Mouse (Mus musculus) embryonic fibroblast, embryonic 13.5 days (primary cell): ENCODE results near the gene Zfp266. TPM values are rescaled to one million over a fixed set of nuclear protein-coding genes. Genes with fewer than 3 reads are reported as not detected.
"Not testable (repeated sequence)": the region's sequence is repeated elsewhere in the genome, so short reads cannot be mapped to it uniquely, and the experiment has no call there.

Experiments
- H3K27ac ChIP-seq: 2 replicates; pipeline ENCODE4 v1.5.1; 2012; ENCODE audit warnings: low read length, control low read depth, inconsistent platforms; ENCODE audit not compliant: insufficient read depth
- H3K4me1 ChIP-seq: 2 replicates; pipeline ENCODE4 v1.6.1; 2011; ENCODE audit warnings: low read length; ENCODE audit not compliant: control insufficient read depth, insufficient read depth
- H3K4me3 ChIP-seq: 2 replicates; pipeline ENCODE4 v1.5.1; 2011; ENCODE audit warnings: mild to moderate bottlenecking, control low read depth, low read length; ENCODE audit not compliant: insufficient read depth
- CTCF ChIP-seq: IDR thresholded peaks from 2 replicates; pipeline ENCODE4 v1.5.1; 2011; ENCODE audit warnings: mild to moderate bottlenecking, control low read depth, low read length, moderate library complexity, borderline replicate concordance; ENCODE audit not compliant: insufficient read depth
- POLR2A ChIP-seq: IDR thresholded peaks from 2 replicates; pipeline ENCODE4 v1.6.1; 2011; ENCODE audit warnings: low read depth, mild to moderate bottlenecking, control low read depth, low read length, moderate library complexity
- polyA plus RNA-seq: library from polyadenylated mRNA; stranded (reverse); fragments of >200 nt; gene quantifications from 2 replicates; pipeline ENCODE4 v1.2.4, GENCODE M21; 2011; ENCODE audit warnings: low read depth; ENCODE audit not compliant: missing spikeins, insufficient read length

Zfp266 gene
- polyA plus RNA-seq = 74.5 and 108 TPM in 2 replicates

- peak; percentile 66 for TF ChIP-seq POLR2A
- TF ChIP-seq CTCF = no peak
- H3K27ac ChIP-seq = peak within 1 kb of the TSS; percentile 94
- peak within 1 kb of the TSS; percentile 96 for H3K4me3 ChIP-seq
- H3K4me1 ChIP-seq = no peaks in the 10 kb centered on the region; the same call in 1 of the 2 replicates
Observed at GRCm38 (mm10) chr9:20521306-20521957, at the start of gene Zfp266. Gene Zfp266 (minus strand): TSS chr9:20521417.

GRCm38 (mm10) chr9:20565326-20566030 is 44.3 kb upstream of the Zfp266 start:
- H3K27ac ChIP-seq, H3K4me1 ChIP-seq, H3K4me3 ChIP-seq: not testable (repeated sequence)

- Histone ChIP-seq H3K4me1 (no peaks in the 10 kb centered on the region), H3K27ac (no peak overlapping the region), H3K4me3 (no peak overlapping the region)
- TF ChIP-seq CTCF (no peak), POLR2A (no peak)
Observed at GRCm38 (mm10) chr9:20562177-20562576, 41.0 kb upstream of the Zfp266 start.

- Histone ChIP-seq H3K27ac (no peak overlapping the region), H3K4me1 (no peaks in the 10 kb centered on the region), H3K4me3 (no peak overlapping the region)
- TF ChIP-seq CTCF (no peak), POLR2A (no peak)
Observed at GRCm38 (mm10) chr9:20552698-20553097, 31.5 kb upstream of the Zfp266 start.

- no peak overlapping the region for H3K27ac ChIP-seq
- TF ChIP-seq POLR2A = no peak
- TF ChIP-seq CTCF = no peak
- H3K4me1 ChIP-seq = no peaks in the 10 kb centered on the region
- no peak overlapping the region for H3K4me3 ChIP-seq
Observed at GRCm38 (mm10) chr9:20551781-20552275, 30.6 kb upstream of the Zfp266 start.

- no peak overlapping the region for H3K27ac ChIP-seq
- H3K4me3 ChIP-seq = no peak overlapping the region
- no peak for TF ChIP-seq CTCF
- peak; percentile 38; the same call in 1 of the 2 replicates for TF ChIP-seq POLR2A
- no peaks in the 10 kb centered on the region for H3K4me1 ChIP-seq
Observed at GRCm38 (mm10) chr9:20545151-20545550, 23.9 kb upstream of the Zfp266 start.

- Histone ChIP-seq H3K4me1 (no peaks in the 10 kb centered on the region), H3K4me3 (peak overlapping the region; percentile 23; the same call in 1 of the 2 replicates), H3K27ac (no peak overlapping the region)
- TF ChIP-seq CTCF (no peak), POLR2A (peak; percentile 51)
Observed at GRCm38 (mm10) chr9:20544070-20544821, 23.0 kb upstream of the Zfp266 start.

GRCm38 (mm10) chr9:20543496-20543895 is 22.3 kb upstream of the Zfp266 start:
- no peaks in the 10 kb centered on the region for H3K4me1 ChIP-seq
- H3K4me3 ChIP-seq = no peak overlapping the region
- H3K27ac ChIP-seq = no peak overlapping the region
- TF ChIP-seq POLR2A (no peak), CTCF (no peak)

- Histone ChIP-seq H3K4me3 (no peak overlapping the region), H3K27ac (no peak overlapping the region), H3K4me1 (no peaks in the 10 kb centered on the region)
- TF ChIP-seq POLR2A (no peak), CTCF (no peak)
Observed at GRCm38 (mm10) chr9:20536598-20536997, 15.4 kb upstream of the Zfp266 start.

GRCm38 (mm10) chr9:20534326-20534926 is 13.2 kb upstream of the Zfp266 start:
- no peak overlapping the region for H3K4me3 ChIP-seq
- no peak for TF ChIP-seq POLR2A
- no peak for TF ChIP-seq CTCF

More at GRCm38 (mm10) chr9:20534326-20534926, 13.2 kb upstream of the Zfp266 start:
- Histone ChIP-seq H3K4me1 (no peaks in the 10 kb centered on the region), H3K27ac (no peak overlapping the region)
